Mouse (Mus musculus) small intestine, adult 2 months (tissue): ENCODE results near the gene Hint1.

Experiments
- CTCF ChIP-seq: fragments of 200-500 bp; IDR thresholded peaks from 2 replicates; pipeline ENCODE4 v1.5.1; 2012; ENCODE audit warnings: low read depth, mild to moderate bottlenecking, control low read depth, inconsistent platforms, low read length, moderate library complexity, mixed read lengths; ENCODE audit not compliant: insufficient replicate concordance, insufficient read length; ENCODE audit errors: extremely low read depth
- POLR2A ChIP-seq: fragments of 200-500 bp; IDR thresholded peaks from 2 replicates; pipeline ENCODE4 v1.6.1; 2012; ENCODE audit warnings: low read depth, mild to moderate bottlenecking, control low read depth, inconsistent platforms, low read length, moderate library complexity

GRCm38 (mm10) chr11:54871831-54872537, 5.8 kb downstream of the Hint1 start:
- TF ChIP-seq CTCF: no peak
- TF ChIP-seq POLR2A: no peak
